Mouse (Mus musculus) midbrain, postnatal 0 days (tissue): Measurements from ENCODE around the gene Negr1. TPM values are rescaled to one million over a fixed set of nuclear protein-coding genes. Genes with fewer than 3 reads are reported as not detected.

Source experiments
- ATAC-seq: fragments of 200-750 bp; cut with Nextera tagmentation; 2 replicates; pipeline ENCODE4 v1.8.0; 2017; ENCODE audit warnings: moderate number of reproducible peaks, mild to moderate bottlenecking, moderate TSS enrichment, moderate library complexity; ENCODE audit not compliant: low FRiP score
- DNase-seq: peaks from one replicate; pipeline ENCODE4 v3.0.0-alpha.2; 2015; ENCODE audit warnings: low spot score
- H3K27ac ChIP-seq: fragments of 300-500 bp; sonication (generic); 2 replicates; pipeline ENCODE4 v1.5.1; 2014; ENCODE audit warnings: low read depth, mild to moderate bottlenecking, low read length, mixed read lengths
- H3K27me3 ChIP-seq: fragments of 300-500 bp; sonication (generic); 2 replicates; pipeline ENCODE4 v1.6.1; 2014; ENCODE audit warnings: low read length, control low read depth, mixed read lengths; ENCODE audit not compliant: insufficient read depth
- H3K36me3 ChIP-seq: fragments of 300-500 bp; sonication (generic); 2 replicates; pipeline ENCODE4 v1.6.1; 2014; ENCODE audit warnings: low read length, control low read depth, mixed read lengths; ENCODE audit not compliant: insufficient read depth
- H3K4me1 ChIP-seq: fragments of 300-500 bp; sonication (generic); 2 replicates; pipeline ENCODE4 v1.6.1; 2014; ENCODE audit warnings: mild to moderate bottlenecking, control low read depth, antibody characterized with exemption, low read length, mixed read lengths; ENCODE audit not compliant: insufficient read depth
- H3K4me2 ChIP-seq: fragments of 300-500 bp; sonication (generic); 2 replicates; pipeline ENCODE4 v1.6.1; 2014; ENCODE audit warnings: low read depth, mild to moderate bottlenecking, low read length, mixed read lengths; ENCODE audit not compliant: poor library complexity, severe bottlenecking
- H3K4me3 ChIP-seq: fragments of 300-500 bp; sonication (generic); 2 replicates; pipeline ENCODE4 v1.5.1; 2014; ENCODE audit warnings: low read depth, mild to moderate bottlenecking, low read length, moderate library complexity
- H3K9ac ChIP-seq: fragments of 300-500 bp; sonication (generic); replicated peaks from 2 replicates; pipeline ENCODE4 v1.6.1; 2014; ENCODE audit warnings: mild to moderate bottlenecking, low read length, moderate library complexity, mixed read lengths; ENCODE audit not compliant: poor library complexity, severe bottlenecking
- H3K9me3 ChIP-seq: fragments of 300-500 bp; sonication (generic); 2 replicates; pipeline ENCODE4 v1.6.1; 2016; ENCODE audit warnings: low read length, control low read depth
- CTCF ChIP-seq: IDR thresholded peaks from 2 replicates; pipeline ENCODE4 v1.5.1; 2016; ENCODE audit warnings: antibody characterized with exemption, mild to moderate bottlenecking
- WGBS: fragments of 180-500 bp; shearing (Covaris S2); extraction: QIAGEN DNeasy Blood & Tissue Kit; methylation state at CpG from one replicate; pipeline ENCODE4 v1.1.7; 2014; 5-methylcytosine and 5-hydroxymethylcytosine counted together
- polyA plus RNA-seq: library from polyadenylated mRNA; unstranded; fragments of >200 nt; fragmentation: Nextera tagmentation; extraction: Ambion mirVana; gene quantifications from 2 replicates; pipeline ENCODE4 v1.2.1, GENCODE M21; 2015
- total RNA-seq: library from RNA; depleted of rRNA; stranded (reverse); fragments of >200 nt; gene quantifications from 2 replicates; pipeline ENCODE4 v1.2.3, GENCODE M21; 2014

Gene Negr1
- total and polyA plus RNA-seq, 2 experiments from 2014 or later, result 80.2 to 180 TPM

DNA sequence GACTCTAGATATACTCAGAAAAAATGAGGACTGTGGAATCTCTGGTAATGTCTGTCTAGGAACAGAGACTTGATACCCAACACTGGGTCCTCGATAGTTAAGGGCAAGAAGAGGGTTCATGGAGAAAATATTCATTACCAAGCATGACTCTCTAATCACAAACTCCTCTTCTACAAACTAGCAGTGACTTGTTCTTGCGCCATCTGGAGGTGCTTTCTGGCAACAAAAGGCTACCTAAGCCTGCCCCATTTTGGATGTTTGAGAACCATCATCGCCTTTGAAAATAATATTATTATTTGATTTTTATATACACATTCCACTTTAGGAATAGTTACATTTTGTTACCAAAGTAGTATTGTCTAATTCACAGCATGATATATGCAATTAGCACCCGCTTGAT lies 637.1 kb downstream of the Negr1 start:
- no peak overlapping the region for H3K27ac ChIP-seq
- no peak overlapping the region for H3K4me2 ChIP-seq
- 85% methylated on average over 4 of the region's 4 CpGs for WGBS
- no peaks in the 10 kb centered on the region for H3K9me3 ChIP-seq
- no peaks in the 10 kb centered on the region for H3K4me1 ChIP-seq
- ATAC-seq (no peak), DNase-seq (no peak)
- H3K27me3 ChIP-seq, result no peaks in the 10 kb centered on the region
- H3K4me3 ChIP-seq, result no peak overlapping the region
- TF ChIP-seq CTCF, result peak; percentile 43
- no peak overlapping the region for H3K9ac ChIP-seq
- no peaks in the 10 kb centered on the region for H3K36me3 ChIP-seq

DNA sequence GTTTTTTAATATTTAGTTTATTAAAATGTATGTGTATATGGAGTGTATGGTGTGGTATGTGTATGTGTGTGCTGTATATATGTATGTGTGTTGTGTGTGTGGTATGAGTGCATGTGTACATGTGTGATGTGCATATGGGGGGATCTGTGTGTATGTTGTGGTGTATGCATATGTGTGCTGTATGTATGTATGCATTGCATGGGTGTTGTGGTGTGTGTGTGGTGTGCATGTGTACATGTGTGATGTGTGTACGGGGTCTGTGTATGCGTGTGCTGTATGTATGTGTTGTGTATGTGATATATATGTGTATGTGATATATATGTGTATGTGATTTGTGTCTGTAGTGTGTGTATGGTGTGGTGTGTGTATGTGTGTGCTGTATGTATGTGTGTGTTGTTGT lies 640.1 kb downstream of the Negr1 start:
- 93% methylated on average over 2 of the region's 2 CpGs for WGBS
- no peaks in the 10 kb centered on the region for H3K4me1 ChIP-seq
- no peaks in the 10 kb centered on the region for H3K27me3 ChIP-seq
- no peaks in the 10 kb centered on the region for H3K9me3 ChIP-seq
- no peak overlapping the region for H3K4me3 ChIP-seq
- H3K4me2 ChIP-seq, result no peak overlapping the region
- TF ChIP-seq CTCF, result no peak
- no peak for DNase-seq
- H3K9ac ChIP-seq, result no peak overlapping the region
- ATAC-seq, result no peak
- H3K36me3 ChIP-seq, result no peaks in the 10 kb centered on the region
- H3K27ac ChIP-seq, result no peak overlapping the region

DNA sequence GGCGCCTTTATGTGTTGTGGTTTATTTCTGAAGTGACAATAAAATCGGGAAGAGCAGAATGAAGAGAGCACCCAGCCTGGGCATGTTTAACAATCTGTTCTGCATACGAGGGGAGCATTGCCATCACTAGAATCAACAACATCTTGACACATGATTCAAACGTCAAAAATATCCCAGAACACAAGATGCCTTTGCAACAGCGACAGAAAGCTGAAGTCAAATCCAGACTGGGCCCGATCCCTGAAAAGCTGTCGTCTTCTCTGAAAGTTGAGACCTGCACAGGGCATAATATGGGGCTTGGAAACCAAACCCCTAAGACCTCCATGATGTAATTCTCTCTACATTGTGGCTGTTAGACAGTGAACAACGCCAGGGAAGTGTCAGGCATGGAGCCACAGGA lies 642.0 kb downstream of the Negr1 start:
- ATAC-seq (no peak), DNase-seq (no peak)
- Histone ChIP-seq H3K4me3 (no peak overlapping the region), H3K9ac (no peak overlapping the region), H3K9me3 (no peaks in the 10 kb centered on the region), H3K4me2 (no peak overlapping the region), H3K27me3 (no peaks in the 10 kb centered on the region), H3K4me1 (no peaks in the 10 kb centered on the region), H3K36me3 (no peaks in the 10 kb centered on the region), H3K27ac (no peak overlapping the region)
- WGBS, result 85% methylated on average over 8 of the region's 8 CpGs
- TF ChIP-seq CTCF, result no peak

DNA sequence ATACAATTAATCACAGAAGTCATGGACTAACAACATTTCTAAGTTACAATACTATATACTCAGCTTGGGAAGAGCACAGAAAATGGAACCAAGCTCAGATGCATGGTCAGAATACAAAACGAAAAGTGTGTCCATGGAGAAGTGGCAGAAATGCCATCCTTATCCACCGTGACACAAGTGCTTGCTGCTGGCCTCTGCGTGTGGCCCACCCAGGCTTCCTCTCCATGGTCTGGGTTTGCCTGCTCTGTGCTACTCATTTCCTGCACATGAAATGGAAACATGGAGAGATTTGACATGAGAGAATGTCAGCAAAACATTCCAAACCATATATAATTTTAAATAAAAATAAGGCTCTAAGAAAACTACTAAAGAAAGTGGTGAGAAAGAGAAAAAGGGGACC lies 645.2 kb downstream of the Negr1 start:
- ATAC-seq (no peak), DNase-seq (peak; percentile 24)
- no peak overlapping the region for H3K9ac ChIP-seq
- H3K4me2 ChIP-seq, result no peak overlapping the region
- 40% methylated on average over 3 of the region's 3 CpGs for WGBS
- no peaks in the 10 kb centered on the region for H3K4me1 ChIP-seq
- no peaks in the 10 kb centered on the region for H3K27me3 ChIP-seq
- H3K4me3 ChIP-seq, result no peak overlapping the region
- no peak overlapping the region for H3K27ac ChIP-seq
- TF ChIP-seq CTCF, result no peak
- no peaks in the 10 kb centered on the region for H3K9me3 ChIP-seq
- no peaks in the 10 kb centered on the region for H3K36me3 ChIP-seq

DNA sequence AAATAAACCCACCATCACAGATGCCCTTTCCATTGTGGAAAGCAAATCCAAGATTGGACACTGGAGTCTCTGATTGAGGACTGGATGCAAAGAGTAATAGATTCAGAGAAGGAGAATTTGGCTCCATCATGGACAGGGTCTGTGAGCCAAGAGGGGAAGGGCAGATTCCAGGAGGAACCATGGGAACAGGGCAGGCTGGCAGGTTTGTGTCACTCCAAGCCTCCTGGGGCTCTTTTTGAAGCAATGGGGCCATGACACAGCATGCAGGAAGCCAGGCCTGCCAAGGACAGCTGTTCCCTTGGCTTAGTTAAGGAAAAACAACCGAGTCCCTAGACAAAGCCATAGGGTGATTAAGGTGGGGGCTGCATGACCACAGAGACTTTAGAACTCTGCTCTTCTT lies 647.4 kb downstream of the Negr1 start:
- no peak for TF ChIP-seq CTCF
- no peak overlapping the region for H3K9ac ChIP-seq
- H3K36me3 ChIP-seq, result no peaks in the 10 kb centered on the region
- DNase-seq (peak; percentile 85), ATAC-seq (peak; percentile 85)
- no peak overlapping the region for H3K4me3 ChIP-seq
- WGBS, result 16% methylated on average over 1 of the region's 1 CpGs
- H3K27ac ChIP-seq, result no peak overlapping the region
- no peaks in the 10 kb centered on the region for H3K4me1 ChIP-seq
- no peak overlapping the region for H3K4me2 ChIP-seq
- H3K9me3 ChIP-seq, result no peaks in the 10 kb centered on the region
- H3K27me3 ChIP-seq, result no peaks in the 10 kb centered on the region

DNA sequence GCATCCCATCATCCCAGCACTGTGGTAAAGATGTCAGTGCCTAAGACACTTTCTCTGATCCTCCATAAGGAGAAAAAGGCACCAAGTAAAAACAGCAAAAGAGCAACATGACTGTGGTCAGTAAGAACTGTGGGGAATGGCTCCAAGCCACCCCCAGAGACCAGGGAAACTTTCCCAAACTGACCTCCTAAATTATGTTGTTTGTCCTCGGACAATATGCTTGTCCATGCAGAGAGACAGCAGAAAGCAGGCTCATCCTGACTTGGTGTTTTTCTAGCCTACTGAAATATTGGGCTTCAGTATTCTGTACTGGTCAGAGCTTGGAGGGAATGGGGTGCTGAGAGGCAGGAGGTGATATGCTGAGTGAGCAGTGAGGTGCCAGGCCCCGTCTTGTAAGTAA lies 647.8 kb downstream of the Negr1 start:
- no peak overlapping the region for H3K4me2 ChIP-seq
- WGBS, result 71% methylated on average over 2 of the region's 2 CpGs
- no peaks in the 10 kb centered on the region for H3K4me1 ChIP-seq
- DNase-seq (no peak), ATAC-seq (no peak)
- no peak for TF ChIP-seq CTCF
- no peaks in the 10 kb centered on the region for H3K27me3 ChIP-seq
- no peak overlapping the region for H3K9ac ChIP-seq
- no peaks in the 10 kb centered on the region for H3K36me3 ChIP-seq
- H3K9me3 ChIP-seq, result no peaks in the 10 kb centered on the region
- no peak overlapping the region for H3K4me3 ChIP-seq
- no peak overlapping the region for H3K27ac ChIP-seq
